Mouse (Mus musculus) brain, embryonic 14.5 days (tissue): ENCODE results near the gene Psmb8.
A peak's percentile ranks its signal among the peaks of the same experiment; 100 is the strongest.
"Not testable (repeated sequence)": the region's sequence is repeated elsewhere in the genome, so short reads cannot be mapped to it uniquely, and the experiment has no call there.

Experiments
- CTCF ChIP-seq: fragments of 200-500 bp; IDR thresholded peaks from 2 replicates; pipeline ENCODE4 v1.5.1; 2012; ENCODE audit warnings: inconsistent platforms, mild to moderate bottlenecking, moderate library complexity, borderline replicate concordance; ENCODE audit not compliant: insufficient read depth, insufficient read length; ENCODE audit errors: extremely low read depth
- POLR2A ChIP-seq: fragments of 200-500 bp; IDR thresholded peaks from 2 replicates; pipeline ENCODE4 v1.6.1; 2012; ENCODE audit warnings: mild to moderate bottlenecking, inconsistent platforms, borderline replicate concordance; ENCODE audit not compliant: poor library complexity, insufficient read depth, insufficient read length, severe bottlenecking; ENCODE audit errors: extremely low read depth

DNA sequence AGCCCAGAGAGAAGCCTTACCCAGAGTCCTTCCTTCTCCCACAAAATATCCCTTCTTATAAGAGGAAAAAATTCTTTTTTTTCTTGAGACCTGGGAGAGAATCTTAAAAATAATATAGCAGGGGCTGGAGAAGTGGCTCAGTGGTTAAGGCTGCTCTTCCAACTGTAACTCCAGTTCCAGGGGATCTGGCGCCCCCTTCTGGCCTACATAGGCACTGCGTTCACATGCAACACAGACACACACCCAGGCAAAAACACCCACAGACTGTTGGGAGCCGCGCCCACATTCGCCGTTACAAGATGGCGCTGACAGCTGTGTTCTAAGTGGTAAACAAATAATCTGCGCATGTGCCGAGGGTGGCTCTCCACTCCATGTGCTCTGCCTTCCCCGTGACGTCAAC is 21.6 kb downstream of the Psmb8 start:
- TF ChIP-seq POLR2A, result not testable (repeated sequence)
- peak; percentile 48; the same call in 1 of the 2 replicates for TF ChIP-seq CTCF
